ENCODE assay signal across 8 mouse cellular contexts in the genomic region with DNA sequence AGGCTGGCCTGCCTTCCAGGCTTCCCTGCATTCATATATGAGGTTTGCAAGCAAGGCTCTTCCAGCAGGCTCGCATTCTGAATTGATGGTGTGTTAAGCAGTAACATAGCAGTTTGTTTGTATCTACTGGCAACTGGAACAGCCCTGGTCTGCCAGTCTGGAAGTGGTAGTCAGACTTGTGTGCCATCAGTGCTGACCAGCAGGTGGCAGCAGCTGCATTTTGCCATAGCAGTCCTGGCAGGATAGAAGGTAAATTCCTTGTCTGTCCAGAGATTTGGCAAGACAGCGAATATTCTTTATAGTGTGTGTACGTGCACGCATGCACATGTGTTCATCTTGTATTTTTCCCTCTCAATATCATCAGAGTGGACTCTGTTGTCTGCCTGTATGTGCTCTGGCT.
DNase-seq lines count a peak whose midpoint lies in the region; ATAC-seq and TF ChIP-seq lines count a peak whose summit lies in the region.

No protein-coding gene starts in this region.

- peak; percentile 85 for ATAC-seq in Patski
- peak; percentile 81 for ATAC-seq in hindbrain, embryonic 16.5 days

- in situ Hi-C loops in Patski (cut with MboI; ENCODE audit: low pct_unique_long_range_greater_than_20kb) = loop anchor here (5.0 kb wide), 1 partner anchor 74 kb away; no protein-coding TSS in a partner anchor

- no peak overlapping the region for H3K4me3 ChIP-seq in hindbrain, embryonic 16.5 days (ENCODE audit: low read length)

- CTCF ChIA-PET in Patski (lab: Charles Lee) = interaction anchor here (0.7 to 7.3 kb wide), 3 partner anchors 11 to 74 kb away, joined by 3 to 48 read pairs (median 3); no protein-coding TSS in a partner anchor

- no peaks in the 10 kb centered on the region for H3K9me3 ChIP-seq in hindbrain, embryonic 16.5 days (ENCODE audit: control insufficient read depth, low read length)

- POLR2A ChIA-PET in Patski (lab: Charles Lee) = no interaction called here

- H3K27me3 ChIP-seq in Patski = no peaks in the 10 kb centered on the region
- H3K27me3 ChIP-seq in hindbrain, embryonic 16.5 days (replicated peaks; ENCODE audit: control insufficient read depth, insufficient read depth, low read length) = no peaks in the 10 kb centered on the region

- TF ChIP-seq CTCF in Patski (IDR thresholded peaks at IDR 0.05) = peak; percentile 95

- DNase-seq in Patski (ENCODE audit: low read depth, low spot score) = peak; percentile 43
- DNase-seq in cerebellum, postnatal 4 days (ENCODE audit: low spot score in 2 of 2) = peak; percentile 63 to 81
- DNase-seq in gastrocnemius, adult 18-20 months (ENCODE audit: low spot score) = peak; percentile 76
- DNase-seq in left cerebral cortex, adult 18-20 months (ENCODE audit: low spot score in 2 of 2) = peak; percentile 89
- peak; percentile 80 to 83 for DNase-seq in lung, postnatal 4 days
- DNase-seq in right cerebral cortex, postnatal 14 days = peak; percentile 90
- DNase-seq in urinary bladder, postnatal 25 days (ENCODE audit: low spot score) = peak; percentile 70

- whole genome bisulfite sequencing in hindbrain, embryonic 16.5 days = 21% methylated on average over 4 of the region's 4 CpGs

- H3K36me3 ChIP-seq in hindbrain, embryonic 16.5 days (ENCODE audit: control insufficient read depth, insufficient read depth, low read length) = no peaks in the 10 kb centered on the region

- H3K27ac ChIP-seq in hindbrain, embryonic 16.5 days (ENCODE audit: low read depth, low read length) = no peak overlapping the region

- H3K4me1 ChIP-seq in hindbrain, embryonic 16.5 days (ENCODE audit: control insufficient read depth, insufficient read depth, low read depth, low read length) = peaks cover 14% of the 10 kb centered on the region

- H3K9ac ChIP-seq in hindbrain, embryonic 16.5 days (ENCODE audit: low read depth, low read length) = no peak overlapping the region

- no peak overlapping the region for H3K4me2 ChIP-seq in hindbrain, embryonic 16.5 days (ENCODE audit: low read length)
